Mouse (Mus musculus): ENCODE measurements around the gene Il4i1. TPM values are rescaled to one million over a fixed set of nuclear protein-coding genes. Genes with fewer than 3 reads are reported as not detected.
A peak's percentile ranks its signal among the peaks of the same experiment; 100 is the strongest.

Il4i1 gene
- polyA plus RNA-seq, 1 experiment from 2014 or later = 1.4 TPM

- H3K27me3 ChIP-seq = 0 out of 2 replicates have a peak, but pooled peaks cover 3% of the 10 kb centered on the region
- WGBS = 85% methylated on average over 7 of the region's 7 CpGs
- no peak overlapping the region for H3K4me3 ChIP-seq
- H3K9me3 ChIP-seq = no peaks in the 10 kb centered on the region
- ATAC-seq (ENCODE audit: low FRiP score, low read depth) = no peak
- no peak overlapping the region for H3K27ac ChIP-seq (replicated peaks)
- no peak overlapping the region for H3K4me2 ChIP-seq (replicated peaks)
- peaks cover 5% of the 10 kb centered on the region; the same call in 1 of the 2 replicates for H3K36me3 ChIP-seq
- H3K4me1 ChIP-seq = peaks cover 12% of the 10 kb centered on the region
- H3K9ac ChIP-seq (replicated peaks) = no peak overlapping the region
Measured at GRCm38 (mm10) chr7:44810819-44811557, 5.2 kb upstream of the Il4i1 start.

GRCm38 (mm10) chr7:44812651-44813325 is 3.4 kb upstream of the Il4i1 start:
- H3K36me3 ChIP-seq = peaks cover 5% of the 10 kb centered on the region; the same call in 1 of the 2 replicates
- ATAC-seq (ENCODE audit: low FRiP score, low read depth) = no peak

GRCm38 (mm10) chr7:44813985-44814384 is 2.2 kb upstream of the Il4i1 start:
- no peak overlapping the region for H3K9ac ChIP-seq (replicated peaks)
- ATAC-seq (ENCODE audit: low FRiP score, low read depth) = no peak
- peaks cover 7% of the 10 kb centered on the region; the same call in 1 of the 2 replicates for H3K36me3 ChIP-seq
- no peak overlapping the region for H3K4me3 ChIP-seq
- peaks cover 33% of the 10 kb centered on the region for H3K4me1 ChIP-seq
- H3K9me3 ChIP-seq = no peaks in the 10 kb centered on the region
- no peaks in the 10 kb centered on the region for H3K27me3 ChIP-seq
- H3K4me2 ChIP-seq (replicated peaks) = no peak overlapping the region
- WGBS = 90% methylated on average over 3 of the region's 3 CpGs
- no peak overlapping the region for H3K27ac ChIP-seq (replicated peaks)

More at GRCm38 (mm10) chr7:44812651-44813325, 3.4 kb upstream of the Il4i1 start:
- no peak overlapping the region for H3K4me2 ChIP-seq (replicated peaks)
- no peak overlapping the region for H3K4me3 ChIP-seq
- H3K9me3 ChIP-seq = no peaks in the 10 kb centered on the region
- H3K27me3 ChIP-seq = no peaks in the 10 kb centered on the region
- H3K4me1 ChIP-seq = peaks cover 21% of the 10 kb centered on the region
- H3K9ac ChIP-seq (replicated peaks) = no peak overlapping the region
- 89% methylated on average over 20 of the region's 20 CpGs for WGBS
- no peak overlapping the region for H3K27ac ChIP-seq (replicated peaks)

GRCm38 (mm10) chr7:44814423-44814822 is 1.8 kb upstream of the Il4i1 start:
- H3K4me3 ChIP-seq = 0 out of 2 replicates have a peak overlapping the region, but pooled peaks have one; percentile 89
- no peaks in the 10 kb centered on the region for H3K27me3 ChIP-seq
- no peaks in the 10 kb centered on the region for H3K9me3 ChIP-seq
- WGBS = 96% methylated on average over 4 of the region's 4 CpGs
- peak overlapping the region; percentile 87; the same call in 1 of the 2 replicates for H3K4me2 ChIP-seq (replicated peaks)
- H3K27ac ChIP-seq (replicated peaks) = peak overlapping the region; percentile 94; the same call in 1 of the 2 replicates
- H3K36me3 ChIP-seq = peaks cover 7% of the 10 kb centered on the region; the same call in 1 of the 2 replicates
- peaks cover 37% of the 10 kb centered on the region for H3K4me1 ChIP-seq
- ATAC-seq (ENCODE audit: low FRiP score, low read depth) = no peak
- no peak overlapping the region for H3K9ac ChIP-seq (replicated peaks)

GRCm38 (mm10) chr7:44814952-44815553 is 1.1 kb upstream of the Il4i1 start:
- ATAC-seq (ENCODE audit: low FRiP score, low read depth) = peak; percentile 4
- WGBS = 26% methylated on average over 14 of the region's 14 CpGs
- Histone ChIP-seq H3K36me3 (peaks cover 7% of the 10 kb centered on the region; the same call in 1 of the 2 replicates), H3K27ac (replicated peaks) (peak overlapping the region; percentile 94), H3K4me3 (peak overlapping the region; percentile 89), H3K4me2 (replicated peaks) (peak overlapping the region; percentile 87), H3K4me1 (peaks cover 43% of the 10 kb centered on the region), H3K27me3 (no peaks in the 10 kb centered on the region), H3K9ac (replicated peaks) (peak overlapping the region; percentile 37), H3K9me3 (no peaks in the 10 kb centered on the region)

GRCm38 (mm10) chr7:44816470-44817021 is 359 bp downstream of the Il4i1 start, which contains the start of gene Atf5:
TSS of gene Atf5 (minus strand) at chr7:44816658.
- under 1% methylated on average over 28 of the region's 57 CpGs for WGBS
- peak within 1 kb of the TSS; percentile 90 for H3K9ac ChIP-seq (replicated peaks)
- ATAC-seq (ENCODE audit: low FRiP score, low read depth) = peak; percentile 35
- H3K9me3 ChIP-seq = no peaks in the 10 kb centered on the region
- peaks cover 7% of the 10 kb centered on the region; the same call in 1 of the 2 replicates for H3K36me3 ChIP-seq
- no peaks in the 10 kb centered on the region for H3K27me3 ChIP-seq
- peak within 1 kb of the TSS; percentile 94 for H3K27ac ChIP-seq (replicated peaks)
- H3K4me1 ChIP-seq = peaks cover 52% of the 10 kb centered on the region
- peak within 1 kb of the TSS; percentile 89 for H3K4me3 ChIP-seq
- peak within 1 kb of the TSS; percentile 87 for H3K4me2 ChIP-seq (replicated peaks)

- Histone ChIP-seq H3K36me3 (peaks cover 4% of the 10 kb centered on the region; the same call in 1 of the 2 replicates), H3K27me3 (no peaks in the 10 kb centered on the region), H3K4me3 (peak overlapping the region; percentile 89), H3K27ac (replicated peaks) (no peak overlapping the region), H3K9ac (replicated peaks) (peak overlapping the region; percentile 90), H3K4me2 (replicated peaks) (peak overlapping the region; percentile 87), H3K4me1 (peaks cover 52% of the 10 kb centered on the region), H3K9me3 (no peaks in the 10 kb centered on the region)
- ATAC-seq (ENCODE audit: low FRiP score, low read depth) = no peak
- WGBS = 27% methylated on average over 3 of the region's 3 CpGs
Measured at GRCm38 (mm10) chr7:44817441-44817840, 1.3 kb downstream of the Il4i1 start.

GRCm38 (mm10) chr7:44818164-44818563 is 2.0 kb downstream of the Il4i1 start:
- H3K9me3 ChIP-seq = no peaks in the 10 kb centered on the region
- peak overlapping the region; percentile 89 for H3K4me3 ChIP-seq
- H3K27me3 ChIP-seq = no peaks in the 10 kb centered on the region
- peak overlapping the region; percentile 90 for H3K9ac ChIP-seq (replicated peaks)
- H3K4me1 ChIP-seq = peaks cover 54% of the 10 kb centered on the region
- no peak overlapping the region for H3K27ac ChIP-seq (replicated peaks)
- no peak for ATAC-seq (ENCODE audit: low FRiP score, low read depth)
- peak overlapping the region; percentile 87 for H3K4me2 ChIP-seq (replicated peaks)
- H3K36me3 ChIP-seq = 0 out of 2 replicates have a peak, but pooled peaks cover 3% of the 10 kb centered on the region
- 41% methylated on average over 2 of the region's 2 CpGs for WGBS

- H3K9ac ChIP-seq (replicated peaks) = peak overlapping the region; percentile 46
- peaks cover 57% of the 10 kb centered on the region for H3K4me1 ChIP-seq
- 0 out of 2 replicates have a peak, but pooled peaks cover 3% of the 10 kb centered on the region for H3K36me3 ChIP-seq
- H3K9me3 ChIP-seq = no peaks in the 10 kb centered on the region
- peak overlapping the region; percentile 87 for H3K4me2 ChIP-seq (replicated peaks)
- no peaks in the 10 kb centered on the region for H3K27me3 ChIP-seq
- H3K4me3 ChIP-seq = peak overlapping the region; percentile 89
- H3K27ac ChIP-seq (replicated peaks) = 0 out of 2 replicates have a peak overlapping the region, but pooled peaks have one; percentile 16
- WGBS = 40% methylated on average over 6 of the region's 6 CpGs
- no peak for ATAC-seq (ENCODE audit: low FRiP score, low read depth)
Measured at GRCm38 (mm10) chr7:44818751-44819235, 2.6 kb downstream of the Il4i1 start.

- 93% methylated on average over 2 of the region's 2 CpGs for WGBS
- peaks cover 59% of the 10 kb centered on the region for H3K4me1 ChIP-seq
- 0 out of 2 replicates have a peak overlapping the region, but pooled peaks have one; percentile 16 for H3K27ac ChIP-seq (replicated peaks)
- H3K4me3 ChIP-seq = peak overlapping the region; percentile 89; the same call in 1 of the 2 replicates
- ATAC-seq (ENCODE audit: low FRiP score, low read depth) = no peak
- no peaks in the 10 kb centered on the region for H3K9me3 ChIP-seq
- peak overlapping the region; percentile 87 for H3K4me2 ChIP-seq (replicated peaks)
- H3K9ac ChIP-seq (replicated peaks) = peak overlapping the region; percentile 46; the same call in 1 of the 2 replicates
- no peaks in the 10 kb centered on the region for H3K27me3 ChIP-seq
- 0 out of 2 replicates have a peak, but pooled peaks cover 3% of the 10 kb centered on the region for H3K36me3 ChIP-seq
Measured at GRCm38 (mm10) chr7:44819391-44819790, 3.2 kb downstream of the Il4i1 start.

GRCm38 (mm10) chr7:44819863-44820262 is 3.7 kb downstream of the Il4i1 start:
- ATAC-seq (ENCODE audit: low FRiP score, low read depth) = no peak
- Histone ChIP-seq H3K4me2 (replicated peaks) (peak overlapping the region; percentile 87; the same call in 1 of the 2 replicates), H3K9me3 (no peaks in the 10 kb centered on the region), H3K36me3 (0 out of 2 replicates have a peak, but pooled peaks cover 3% of the 10 kb centered on the region), H3K4me3 (no peak overlapping the region), H3K27ac (replicated peaks) (no peak overlapping the region), H3K27me3 (no peaks in the 10 kb centered on the region), H3K4me1 (peaks cover 59% of the 10 kb centered on the region), H3K9ac (replicated peaks) (0 out of 2 replicates have a peak overlapping the region, but pooled peaks have one; percentile 24)
- WGBS = 72% methylated on average over 5 of the region's 5 CpGs
